Mouse (Mus musculus): ENCODE data around the gene Grap2. TPM values are rescaled to one million over a fixed set of nuclear protein-coding genes. Genes with fewer than 3 reads are reported as not detected.

Gene Grap2
- polyA plus RNA-seq, 1 experiment, result under 0.01 TPM

GRCm38 (mm10) chr15:80607970-80608369 is 35.6 kb downstream of the Grap2 start:
- no peaks in the 10 kb centered on the region for H3K79me3 ChIP-seq (ENCODE audit: low read depth)
- H3K79me2 ChIP-seq (ENCODE audit: control insufficient read depth, insufficient read depth), result no peaks in the 10 kb centered on the region
- no peak overlapping the region for H3K4me3 ChIP-seq (ENCODE audit: insufficient read depth, poor library complexity, severe bottlenecking)
- no peaks in the 10 kb centered on the region for H3K36me3 ChIP-seq (ENCODE audit: control insufficient read depth, insufficient read depth)
- TF ChIP-seq CTCF (IDR thresholded peaks at IDR 0.05; ENCODE audit: control insufficient read depth, insufficient read depth, insufficient read length), result no peak
- no peak for TF ChIP-seq MYOD1 (IDR thresholded peaks at IDR 0.05; ENCODE audit: control insufficient read depth, insufficient read length, low read depth)
- no peak for TF ChIP-seq MAX (IDR thresholded peaks at IDR 0.05)
- no peak for TF ChIP-seq CEBPB (IDR thresholded peaks at IDR 0.05; ENCODE audit: low read depth)
- TF ChIP-seq FOSL1 (IDR thresholded peaks at IDR 0.05; ENCODE audit: insufficient read depth, low read length, poor library complexity, severe bottlenecking), result no peak
- TF ChIP-seq USF1 (IDR thresholded peaks at IDR 0.05; ENCODE audit: low read depth), result no peak
- TF ChIP-seq MYOG (IDR thresholded peaks at IDR 0.05; ENCODE audit: control insufficient read depth, extremely low read depth, insufficient read length), result no peak
- H3ac ChIP-seq (ENCODE audit: control insufficient read depth, insufficient read length, low read depth), result no peak overlapping the region
- H3K27me3 ChIP-seq (ENCODE audit: control insufficient read depth, insufficient read depth, insufficient read length), result peaks cover 31% of the 10 kb centered on the region

GRCm38 (mm10) chr15:80610335-80610734 is 37.9 kb downstream of the Grap2 start:
- TF ChIP-seq MYOG (IDR thresholded peaks at IDR 0.05; ENCODE audit: control insufficient read depth, extremely low read depth, insufficient read length) (no peak), USF1 (IDR thresholded peaks at IDR 0.05; ENCODE audit: low read depth) (no peak), CTCF (IDR thresholded peaks at IDR 0.05; ENCODE audit: control insufficient read depth, insufficient read depth, insufficient read length) (no peak), CEBPB (IDR thresholded peaks at IDR 0.05; ENCODE audit: low read depth) (no peak), MYOD1 (IDR thresholded peaks at IDR 0.05; ENCODE audit: control insufficient read depth, insufficient read length, low read depth) (no peak), FOSL1 (IDR thresholded peaks at IDR 0.05; ENCODE audit: insufficient read depth, low read length, poor library complexity, severe bottlenecking) (no peak), MAX (IDR thresholded peaks at IDR 0.05) (no peak)
- Histone ChIP-seq H3K4me3 (ENCODE audit: insufficient read depth, poor library complexity, severe bottlenecking) (no peak overlapping the region), H3K79me3 (ENCODE audit: low read depth) (no peaks in the 10 kb centered on the region), H3K36me3 (ENCODE audit: control insufficient read depth, insufficient read depth) (no peaks in the 10 kb centered on the region), H3K27me3 (ENCODE audit: control insufficient read depth, insufficient read depth, insufficient read length) (peaks cover 42% of the 10 kb centered on the region), H3ac (ENCODE audit: control insufficient read depth, insufficient read length, low read depth) (no peak overlapping the region), H3K79me2 (ENCODE audit: control insufficient read depth, insufficient read depth) (no peaks in the 10 kb centered on the region)

- no peaks in the 10 kb centered on the region for H3K79me3 ChIP-seq (ENCODE audit: low read depth)
- H3K4me3 ChIP-seq (ENCODE audit: insufficient read depth, poor library complexity, severe bottlenecking), result no peak overlapping the region
- no peak for TF ChIP-seq CTCF (IDR thresholded peaks at IDR 0.05; ENCODE audit: control insufficient read depth, insufficient read depth, insufficient read length)
- TF ChIP-seq MYOD1 (IDR thresholded peaks at IDR 0.05; ENCODE audit: control insufficient read depth, insufficient read length, low read depth), result no peak
- TF ChIP-seq CEBPB (IDR thresholded peaks at IDR 0.05; ENCODE audit: low read depth), result no peak
- TF ChIP-seq USF1 (IDR thresholded peaks at IDR 0.05; ENCODE audit: low read depth), result no peak
- no peak for TF ChIP-seq FOSL1 (IDR thresholded peaks at IDR 0.05; ENCODE audit: insufficient read depth, low read length, poor library complexity, severe bottlenecking)
- no peak for TF ChIP-seq MAX (IDR thresholded peaks at IDR 0.05)
- H3ac ChIP-seq (ENCODE audit: control insufficient read depth, insufficient read length, low read depth), result no peak overlapping the region
- H3K27me3 ChIP-seq (ENCODE audit: control insufficient read depth, insufficient read depth, insufficient read length), result peaks cover 43% of the 10 kb centered on the region
- no peaks in the 10 kb centered on the region for H3K79me2 ChIP-seq (ENCODE audit: control insufficient read depth, insufficient read depth)
- no peaks in the 10 kb centered on the region for H3K36me3 ChIP-seq (ENCODE audit: control insufficient read depth, insufficient read depth)
Observed at GRCm38 (mm10) chr15:80611478-80611877, 39.1 kb downstream of the Grap2 start.

GRCm38 (mm10) chr15:80613904-80614303 is 41.5 kb downstream of the Grap2 start:
- peaks cover 49% of the 10 kb centered on the region for H3K27me3 ChIP-seq (ENCODE audit: control insufficient read depth, insufficient read depth, insufficient read length)
- H3ac ChIP-seq (ENCODE audit: control insufficient read depth, insufficient read length, low read depth), result no peak overlapping the region
- H3K4me3 ChIP-seq (ENCODE audit: insufficient read depth, poor library complexity, severe bottlenecking), result no peak overlapping the region
- no peaks in the 10 kb centered on the region for H3K79me2 ChIP-seq (ENCODE audit: control insufficient read depth, insufficient read depth)
- no peaks in the 10 kb centered on the region for H3K79me3 ChIP-seq (ENCODE audit: low read depth)
- no peaks in the 10 kb centered on the region for H3K36me3 ChIP-seq (ENCODE audit: control insufficient read depth, insufficient read depth)
- no peak for TF ChIP-seq MYOG (IDR thresholded peaks at IDR 0.05; ENCODE audit: control insufficient read depth, extremely low read depth, insufficient read length)
- no peak for TF ChIP-seq FOSL1 (IDR thresholded peaks at IDR 0.05; ENCODE audit: insufficient read depth, low read length, poor library complexity, severe bottlenecking)
- TF ChIP-seq USF1 (IDR thresholded peaks at IDR 0.05; ENCODE audit: low read depth), result no peak
- no peak for TF ChIP-seq MAX (IDR thresholded peaks at IDR 0.05)
- TF ChIP-seq MYOD1 (IDR thresholded peaks at IDR 0.05; ENCODE audit: control insufficient read depth, insufficient read length, low read depth), result no peak
- TF ChIP-seq CTCF (IDR thresholded peaks at IDR 0.05; ENCODE audit: control insufficient read depth, insufficient read depth, insufficient read length), result no peak
- no peak for TF ChIP-seq CEBPB (IDR thresholded peaks at IDR 0.05; ENCODE audit: low read depth)

- H3ac ChIP-seq (ENCODE audit: control insufficient read depth, insufficient read length, low read depth), result no peak overlapping the region
Observed at GRCm38 (mm10) chr15:80614500-80615289, 42.3 kb downstream of the Grap2 start.

More at GRCm38 (mm10) chr15:80614500-80615289, 42.3 kb downstream of the Grap2 start:
- Histone ChIP-seq H3K79me3 (ENCODE audit: low read depth) (no peaks in the 10 kb centered on the region), H3K4me3 (ENCODE audit: insufficient read depth, poor library complexity, severe bottlenecking) (no peak overlapping the region), H3K36me3 (ENCODE audit: control insufficient read depth, insufficient read depth) (no peaks in the 10 kb centered on the region), H3K27me3 (ENCODE audit: control insufficient read depth, insufficient read depth, insufficient read length) (peaks cover 55% of the 10 kb centered on the region), H3K79me2 (ENCODE audit: control insufficient read depth, insufficient read depth) (no peaks in the 10 kb centered on the region)
- TF ChIP-seq FOSL1 (IDR thresholded peaks at IDR 0.05; ENCODE audit: insufficient read depth, low read length, poor library complexity, severe bottlenecking) (no peak), MYOG (IDR thresholded peaks at IDR 0.05; ENCODE audit: control insufficient read depth, extremely low read depth, insufficient read length) (no peak), USF1 (IDR thresholded peaks at IDR 0.05; ENCODE audit: low read depth) (no peak), MAX (IDR thresholded peaks at IDR 0.05) (no peak), MYOD1 (IDR thresholded peaks at IDR 0.05; ENCODE audit: control insufficient read depth, insufficient read length, low read depth) (no peak), CEBPB (IDR thresholded peaks at IDR 0.05; ENCODE audit: low read depth) (no peak)
